Comparison of ENCODE assay signal across 23 mouse cellular contexts in genomic region chr1:105876589-105876988, GRCm38 (mm10).
DNase-seq lines count a peak whose midpoint lies in the region; ATAC-seq lines count a peak whose summit lies in the region.
"Had no signal": no experiment of that assay in that cellular context is flagged by ENCODE, and none has a peak within 500 bp of the region (broad histone marks: within the 10 kb centered on the region; RNA-seq: fewer than 3 reads in every experiment).

No protein-coding gene starts in this region.

- H3K4me1 ChIP-seq in forebrain, embryonic 16.5 days (replicated peaks; ENCODE audit: control insufficient read depth, insufficient read depth, low read length): 0 out of 2 replicates have a peak, but pooled peaks cover 2% of the 10 kb centered on the region
- H3K4me1 ChIP-seq in forebrain, embryonic 15.5 days: peaks cover 7% of the 10 kb centered on the region; the same call in 1 of the 2 replicates
- H3K4me1 ChIP-seq in heart, embryonic 16.5 days (ENCODE audit: control insufficient read depth, insufficient read depth, low read length): peaks cover 8% of the 10 kb centered on the region
- H3K4me1 ChIP-seq in midbrain, embryonic 10.5 days: peaks cover 11% of the 10 kb centered on the region

- ATAC-seq in forebrain, embryonic 16.5 days: 0 out of 2 replicates have a peak, but pooled peaks have one; percentile 33
- ATAC-seq in forebrain, embryonic 15.5 days (replicated peaks): no peak
- ATAC-seq in heart, embryonic 16.5 days (replicated peaks; ENCODE audit: extremely low read depth, insufficient read depth, low FRiP score): peak; percentile 82
- ATAC-seq: activated CD4-positive, CD25-positive, alpha-beta regulatory T cell, adult 4 months; hindbrain, embryonic 16.5 days; intestine, embryonic 16.5 days; lung, postnatal 0 days had no signal

- H3K4me2 ChIP-seq in forebrain, embryonic 16.5 days (ENCODE audit: low read length): no peak overlapping the region
- no peak overlapping the region for H3K4me2 ChIP-seq in forebrain, embryonic 15.5 days (replicated peaks)
- peak overlapping the region; percentile 34 for H3K4me2 ChIP-seq in heart, embryonic 16.5 days (ENCODE audit: low read depth, low read length)
- H3K4me2 ChIP-seq: limb, embryonic 15.5 days; midbrain, embryonic 12.5 days had no signal

- no peak overlapping the region for H3K9ac ChIP-seq in forebrain, embryonic 16.5 days (replicated peaks; ENCODE audit: low read depth, low read length)
- H3K9ac ChIP-seq in forebrain, embryonic 15.5 days (replicated peaks): no peak overlapping the region
- no peak overlapping the region for H3K9ac ChIP-seq in heart, embryonic 16.5 days (ENCODE audit: low read length)
- H3K9ac ChIP-seq: limb, embryonic 15.5 days; midbrain, embryonic 12.5 days had no signal

- no peaks in the 10 kb centered on the region for H3K9me3 ChIP-seq in forebrain, embryonic 16.5 days (ENCODE audit: control insufficient read depth, low read length)
- no peaks in the 10 kb centered on the region for H3K9me3 ChIP-seq in forebrain, embryonic 15.5 days
- H3K9me3 ChIP-seq in heart, embryonic 16.5 days (replicated peaks; ENCODE audit: control insufficient read depth, low read length): no peaks in the 10 kb centered on the region
- H3K9me3 ChIP-seq in midbrain, embryonic 10.5 days (replicated peaks): no peaks in the 10 kb centered on the region
- H3K9me3 ChIP-seq: limb, embryonic 15.5 days; midbrain, embryonic 12.5 days had no signal

- H3K36me3 ChIP-seq in forebrain, embryonic 16.5 days (ENCODE audit: control insufficient read depth, insufficient read depth): no peaks in the 10 kb centered on the region
- no peaks in the 10 kb centered on the region for H3K36me3 ChIP-seq in forebrain, embryonic 15.5 days
- no peaks in the 10 kb centered on the region for H3K36me3 ChIP-seq in heart, embryonic 16.5 days (ENCODE audit: control insufficient read depth, insufficient read depth)
- no peaks in the 10 kb centered on the region for H3K36me3 ChIP-seq in midbrain, embryonic 10.5 days
- H3K36me3 ChIP-seq: limb, embryonic 15.5 days; midbrain, embryonic 12.5 days had no signal

- intact Hi-C loops in heart, postnatal 36 days (cut with DNase I): no loop called here

- H3K4me3 ChIP-seq in forebrain, embryonic 16.5 days (replicated peaks; ENCODE audit: low read length): no peak overlapping the region
- H3K4me3 ChIP-seq in forebrain, embryonic 15.5 days: no peak overlapping the region
- no peak overlapping the region for H3K4me3 ChIP-seq in heart, embryonic 16.5 days (ENCODE audit: low read length)
- no peak overlapping the region for H3K4me3 ChIP-seq in midbrain, embryonic 10.5 days
- H3K4me3 ChIP-seq: limb, embryonic 15.5 days; midbrain, embryonic 12.5 days had no signal

- WGBS in forebrain, embryonic 16.5 days: 71% methylated on average over 6 of the region's 6 CpGs
- 67% methylated on average over 6 of the region's 6 CpGs for WGBS in forebrain, embryonic 15.5 days
- 49% methylated on average over 6 of the region's 6 CpGs for WGBS in heart, embryonic 16.5 days
- 84% methylated on average over 6 of the region's 6 CpGs for WGBS in midbrain, embryonic 10.5 days

- H3K27me3 ChIP-seq in forebrain, embryonic 16.5 days (replicated peaks; ENCODE audit: control insufficient read depth, insufficient read depth, low read length): no peaks in the 10 kb centered on the region
- no peaks in the 10 kb centered on the region for H3K27me3 ChIP-seq in forebrain, embryonic 15.5 days
- H3K27me3 ChIP-seq in heart, embryonic 16.5 days (ENCODE audit: control insufficient read depth, insufficient read depth, low read length): no peaks in the 10 kb centered on the region
- H3K27me3 ChIP-seq in midbrain, embryonic 10.5 days (ENCODE audit: low read depth, poor library complexity, severe bottlenecking): peaks cover 13% of the 10 kb centered on the region; the same call in 1 of the 2 replicates
- H3K27me3 ChIP-seq: limb, embryonic 15.5 days had no signal

- no peak overlapping the region for H3K27ac ChIP-seq in forebrain, embryonic 16.5 days (ENCODE audit: low read length)
- H3K27ac ChIP-seq in forebrain, embryonic 15.5 days (replicated peaks): no peak overlapping the region
- H3K27ac ChIP-seq in heart, embryonic 16.5 days (ENCODE audit: low read length): peak overlapping the region; percentile 48
- H3K27ac ChIP-seq in midbrain, embryonic 10.5 days (replicated peaks): no peak overlapping the region
- H3K27ac ChIP-seq: limb, embryonic 15.5 days; midbrain, embryonic 12.5 days had no signal

- no peak for DNase-seq in heart, postnatal 36 days
- DNase-seq in frontal cortex, postnatal 36 days (ENCODE audit: low spot score in 2 of 2): peak; percentile 28 to 63
- peak; percentile 11 for DNase-seq in right cerebral cortex, postnatal 14 days
- DNase-seq in midbrain, embryonic 10.5 days (ENCODE audit: low spot score): no peak
- no peak for DNase-seq in Muller cell, postnatal 12 days (ENCODE audit: inconsistent ontology term)
- DNase-seq: adrenal gland, postnatal 10 days; cerebellum, adult 11-12 months; cerebellum, postnatal 25 days; embryo, embryonic 11 days; gastrocnemius, postnatal 36 days; heart, postnatal 4 days; kidney, postnatal 4 days; layer of hippocampus, adult 9-11 months; thymus, adult 2 months had no signal

Comparison
In these comparisons a context has a peak if more than half of its experiments do, and no peak if none do; other contexts are left out.
1. DNase-seq: peak in frontal cortex, postnatal 36 days (2 of 2) and right cerebral cortex, postnatal 14 days (single experiment); none in heart, postnatal 36 days (0 of 2), midbrain, embryonic 10.5 days (single experiment) and Muller cell, postnatal 12 days (single experiment).